Mouse (Mus musculus) left cerebral cortex, adult 9 months (tissue): ENCODE measurements around the gene Pgbd5.

Source experiments
- DNase-seq, 2 experiments: peaks; one replicate each; pipeline ENCODE4 v3.0.0; 2022; ENCODE audit warnings: low spot score in 2 of 2

Pgbd5 gene

DNA sequence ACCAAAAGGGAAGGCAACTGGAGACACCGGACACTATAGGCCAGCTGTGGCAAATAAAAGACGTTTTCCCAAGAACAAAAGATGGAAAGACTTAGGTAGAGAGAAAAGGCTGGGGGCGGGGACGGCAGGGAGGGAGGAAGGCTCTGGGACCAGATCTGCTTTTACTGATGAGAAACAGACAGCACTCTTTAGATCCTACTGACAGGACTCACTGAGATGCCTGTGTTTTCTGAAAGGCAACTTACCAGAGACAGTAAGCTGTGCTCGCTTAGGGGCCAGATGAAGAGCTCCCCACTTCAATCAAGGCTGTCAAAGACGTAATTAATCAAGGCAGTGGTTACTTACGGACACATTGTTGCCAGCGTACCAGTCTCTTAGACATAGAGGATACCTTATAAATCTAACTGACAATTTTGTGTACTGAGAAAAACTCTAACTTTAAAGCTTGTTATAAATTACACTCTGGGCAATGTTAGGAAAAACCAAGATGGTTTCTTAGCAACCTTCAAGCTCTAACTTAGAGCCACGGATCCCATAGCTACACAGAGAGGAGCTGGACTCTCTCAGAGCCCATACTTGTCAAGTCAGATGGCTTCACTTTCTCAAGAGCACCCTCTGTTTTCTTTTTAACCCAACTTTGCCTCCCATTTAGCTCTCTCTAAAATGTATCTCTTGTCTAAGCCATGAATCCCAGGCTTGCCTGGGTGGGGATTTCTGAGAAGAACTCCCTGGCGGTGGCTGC is 47.0 kb downstream of the Pgbd5 start:
- no peak for DNase-seq

- DNase-seq = peak in 1 of 2 experiments; percentile 49
Observed at GRCm38 (mm10) chr8:124391191-124391590, 48.3 kb downstream of the Pgbd5 start.

GRCm38 (mm10) chr8:124389495-124389894 is 50.0 kb downstream of the Pgbd5 start:
- peak; percentile 85 to 90 for DNase-seq

- DNase-seq = peak in 1 of 2 experiments; percentile 89
Observed at GRCm38 (mm10) chr8:124386225-124386899, 53.1 kb downstream of the Pgbd5 start.

- peak in 1 of 2 experiments; percentile 47 for DNase-seq
Observed at GRCm38 (mm10) chr8:124384336-124384735, 55.1 kb downstream of the Pgbd5 start.

DNA sequence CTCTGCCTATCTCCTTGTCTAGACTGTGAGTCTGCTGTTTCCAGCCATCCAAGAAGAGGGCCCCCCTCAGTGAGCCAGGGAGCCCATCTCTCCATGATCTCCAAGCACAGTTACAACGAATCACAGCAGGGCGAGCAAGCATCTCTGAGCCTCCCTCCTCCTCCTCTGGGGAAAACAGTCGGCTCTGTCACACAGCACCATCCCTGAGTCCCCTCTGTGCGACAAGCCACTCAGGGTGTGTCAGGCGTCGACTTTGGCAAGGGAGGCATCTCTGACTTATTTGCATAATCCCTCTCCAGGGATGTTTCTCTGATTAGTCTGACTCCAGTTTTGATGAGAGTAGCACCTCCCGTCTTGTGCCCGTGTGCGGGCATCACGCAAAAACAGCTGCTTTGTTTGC is 57.2 kb downstream of the Pgbd5 start:
- DNase-seq = no peak

DNA sequence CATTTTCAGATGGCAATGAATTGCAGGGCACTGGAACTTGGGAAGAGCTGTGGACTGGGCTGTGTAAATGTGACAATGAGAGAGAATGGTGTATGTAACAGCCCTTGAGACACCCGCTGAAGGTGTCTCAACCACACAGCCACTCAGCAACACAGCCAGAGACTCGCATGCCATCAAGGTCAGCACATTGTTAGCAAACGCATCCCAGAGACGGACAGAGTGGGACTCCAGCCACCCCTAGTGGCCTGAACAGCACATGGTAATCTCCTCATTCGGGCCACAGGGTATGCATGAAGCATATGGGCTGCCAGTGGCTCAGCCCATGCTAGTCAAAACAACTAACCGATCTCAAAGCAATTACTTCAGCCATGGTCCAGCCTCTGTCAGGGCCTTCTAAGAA is 60.2 kb downstream of the Pgbd5 start:
- no peak for DNase-seq

- DNase-seq = no peak
Observed at GRCm38 (mm10) chr8:124376406-124376805, 63.1 kb downstream of the Pgbd5 start.

- no peak for DNase-seq
Observed at GRCm38 (mm10) chr8:124375727-124376126, 63.7 kb downstream of the Pgbd5 start.

- DNase-seq = no peak
Observed at GRCm38 (mm10) chr8:124375168-124375567, 64.3 kb downstream of the Pgbd5 start.

GRCm38 (mm10) chr8:124373753-124374152 is 65.7 kb downstream of the Pgbd5 start:
- no peak for DNase-seq

DNA sequence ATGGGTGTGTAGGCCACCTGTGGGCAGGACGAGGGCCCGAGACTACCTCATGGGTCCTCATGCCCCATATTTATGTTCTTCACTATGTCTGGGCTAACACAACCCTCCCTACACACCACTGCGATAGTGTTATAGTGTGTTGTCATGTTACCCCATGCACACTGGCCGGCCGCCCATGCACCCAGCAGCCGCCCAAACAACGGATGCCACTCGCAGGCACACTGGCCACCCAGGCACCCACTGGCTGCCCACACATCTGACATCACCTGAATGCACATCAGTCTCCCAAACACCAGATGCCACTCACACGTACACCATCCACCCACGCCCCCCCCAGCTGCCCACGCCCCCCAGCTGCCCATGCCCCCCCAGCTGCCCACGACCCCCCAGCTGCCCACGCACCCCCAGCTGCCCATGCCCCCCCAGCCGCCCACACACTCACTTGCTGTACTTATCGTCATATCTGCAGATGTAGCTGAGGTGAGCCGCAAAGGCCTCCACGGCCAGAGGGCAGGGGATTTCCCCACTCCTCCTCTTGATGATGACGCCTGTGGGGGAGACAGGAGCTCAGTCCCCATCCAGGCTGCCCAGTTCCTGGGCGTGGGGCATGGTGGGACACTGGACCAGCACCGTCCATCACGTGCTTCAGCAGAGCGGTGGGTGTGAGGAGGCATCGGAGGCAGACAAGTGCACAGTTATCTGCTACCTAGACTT is 67.9 kb downstream of the Pgbd5 start:
- DNase-seq = no peak

DNA sequence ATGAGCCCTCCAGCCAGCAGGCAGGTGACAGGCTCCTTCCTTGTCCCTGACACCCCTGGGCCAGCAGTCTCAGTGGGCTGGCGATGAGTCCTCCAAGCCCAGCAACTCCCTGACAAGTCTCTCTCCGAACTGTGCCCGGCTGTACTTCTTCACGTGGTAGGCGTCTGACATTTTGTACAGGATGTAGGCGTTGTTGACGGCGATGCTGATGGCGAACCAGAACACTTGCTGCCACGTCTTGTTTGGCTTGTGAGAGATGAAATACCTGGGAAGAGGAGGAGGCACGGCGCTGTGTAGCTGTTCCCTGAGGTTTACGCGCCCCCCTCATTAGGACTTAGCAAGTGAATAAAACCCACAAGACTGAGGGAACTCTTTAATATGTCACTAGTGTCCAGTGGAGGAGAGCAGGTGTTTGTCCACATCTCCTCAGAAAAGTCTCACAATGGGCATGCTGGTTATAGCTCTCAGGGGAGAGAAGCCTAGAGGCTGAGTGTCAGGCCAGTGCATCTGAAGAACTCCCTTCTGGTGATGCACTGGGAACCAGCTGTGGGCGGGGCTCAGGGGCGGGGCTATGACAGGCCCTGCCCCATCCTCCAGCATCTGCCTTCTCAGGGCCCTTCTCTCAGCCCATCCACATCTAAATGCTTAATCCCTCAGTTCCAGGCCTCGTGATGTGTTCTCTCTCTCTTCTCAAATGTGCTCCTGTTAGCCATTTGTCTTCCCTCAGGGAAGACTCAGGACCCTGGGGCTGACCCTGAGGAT is 68.9 kb downstream of the Pgbd5 start:
- DNase-seq = no peak

DNA sequence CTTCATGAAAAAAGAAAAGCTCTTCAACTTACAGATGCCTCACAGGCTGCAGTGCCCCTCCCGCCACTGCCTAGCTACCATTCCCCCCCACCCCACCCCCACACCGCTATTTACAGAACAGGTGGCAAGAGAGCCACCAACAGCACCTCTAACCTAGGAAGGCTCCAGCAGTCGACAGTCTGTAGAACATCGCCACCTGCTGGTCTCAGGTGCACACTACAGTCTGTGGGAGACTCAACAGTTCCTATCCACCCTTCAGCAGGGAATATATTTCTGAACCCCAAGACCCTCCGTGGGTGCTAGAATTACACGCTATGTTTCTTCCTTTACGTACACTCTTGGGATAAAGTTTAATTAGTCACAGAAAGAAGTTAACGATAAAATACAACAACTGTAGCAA is 71.2 kb downstream of the Pgbd5 start:
- DNase-seq = peak in 1 of 2 experiments; percentile 70

- DNase-seq = no peak
Observed at GRCm38 (mm10) chr8:124363337-124363736, 76.1 kb downstream of the Pgbd5 start.

GRCm38 (mm10) chr8:124362589-124362988 is 76.9 kb downstream of the Pgbd5 start:
- no peak for DNase-seq

DNA sequence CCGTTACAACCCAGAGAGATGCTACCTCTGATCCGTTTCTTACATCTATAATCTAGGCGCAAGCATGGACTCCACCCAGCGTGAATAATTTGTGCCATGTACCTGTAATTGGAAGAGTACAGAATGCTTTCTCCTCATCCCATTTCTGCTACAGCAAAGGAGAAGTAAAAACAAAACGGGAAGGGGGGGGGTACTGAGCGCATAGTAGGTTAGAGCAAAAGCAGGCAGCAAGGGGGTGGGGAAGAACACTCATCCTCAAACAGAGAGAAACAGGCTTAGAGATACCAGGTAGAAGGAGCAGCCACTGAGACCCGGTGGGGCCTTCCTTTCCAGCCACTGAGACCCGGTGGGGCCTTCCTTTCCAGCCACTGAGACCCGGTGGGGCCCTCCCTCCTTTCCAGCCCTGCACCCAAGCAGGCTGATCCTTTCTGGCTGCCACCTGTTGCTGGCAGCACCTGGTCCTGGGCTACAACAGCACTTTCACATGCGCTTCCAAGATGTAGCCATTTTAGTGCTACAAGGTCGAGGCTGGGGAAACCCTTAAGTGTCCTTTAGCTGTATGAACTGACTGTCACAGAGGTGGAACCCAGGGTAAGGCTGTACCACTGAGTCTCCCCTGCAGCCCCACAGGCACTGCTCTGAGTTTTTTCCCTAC is 77.6 kb downstream of the Pgbd5 start:
- DNase-seq = no peak

DNA sequence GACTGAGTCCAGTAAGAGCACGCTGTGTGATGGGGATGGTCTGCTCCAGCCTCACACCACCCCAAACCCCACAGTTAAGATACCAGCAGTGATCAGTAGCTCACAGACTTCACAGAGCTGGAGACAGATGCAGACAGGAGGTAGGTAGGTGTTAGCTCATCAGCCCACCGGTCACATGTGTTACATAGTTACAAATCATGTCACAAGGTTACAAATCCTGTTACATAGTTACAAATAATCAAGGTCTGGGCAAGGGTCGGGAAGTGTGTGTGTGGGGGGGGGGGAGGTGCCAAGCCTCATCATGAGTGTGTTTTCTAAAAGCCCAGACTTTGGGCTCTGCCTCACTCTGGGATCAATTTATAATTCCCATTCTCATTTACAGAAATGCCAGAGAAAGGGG is 78.5 kb downstream of the Pgbd5 start:
- DNase-seq = no peak

GRCm38 (mm10) chr8:124351636-124352035 is 87.8 kb downstream of the Pgbd5 start:
- no peak for DNase-seq

DNA sequence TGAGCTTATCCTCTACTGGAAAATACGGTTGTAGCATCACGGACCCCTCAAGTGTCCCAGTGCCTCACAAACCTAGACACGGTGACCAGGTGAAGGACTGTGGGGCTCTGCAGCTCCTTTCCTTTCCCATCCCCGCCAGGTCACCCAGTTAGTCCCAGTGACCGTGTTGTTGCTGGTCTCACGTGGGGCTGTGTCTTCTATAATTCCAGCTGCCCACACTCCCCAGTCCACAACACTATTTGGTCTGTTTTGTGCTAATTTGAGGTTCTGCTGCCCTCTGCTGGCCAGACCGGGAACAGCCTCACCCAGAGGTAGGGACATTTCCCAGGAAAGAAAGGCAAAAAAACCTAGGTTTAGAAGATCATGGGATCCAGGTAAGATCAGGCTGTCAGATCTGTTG is 89.8 kb downstream of the Pgbd5 start:
- DNase-seq = peak in 1 of 2 experiments; percentile 91

- DNase-seq = no peak
Observed at GRCm38 (mm10) chr8:124348087-124348486, 91.4 kb downstream of the Pgbd5 start.
